ENCODE assay signal across 8 mouse cellular contexts in genomic region chr15:86113342-86113710, GRCm38 (mm10). TPM values are rescaled to one million over a fixed set of nuclear protein-coding genes. Genes with fewer than 3 reads are reported as not detected.
DNase-seq lines count a peak whose midpoint lies in the region; ATAC-seq and TF ChIP-seq lines count a peak whose summit lies in the region.

No protein-coding gene starts in this region.

- H3K4me3 ChIP-seq in heart, embryonic 13.5 days = no peak overlapping the region
- no peak overlapping the region for H3K4me3 ChIP-seq in forebrain, embryonic 11.5 days (ENCODE audit: low read depth, low read length)
- H3K4me3 ChIP-seq in liver, embryonic 14.5 days (ENCODE audit: insufficient read depth in 1 of 2, low read depth in 2 of 2, low read length in 2 of 2) = no peak overlapping the region

- H3K36me3 ChIP-seq in heart, embryonic 13.5 days = peaks cover under 1% of the 10 kb centered on the region; the same call in 1 of the 2 replicates
- H3K36me3 ChIP-seq in forebrain, embryonic 11.5 days (ENCODE audit: control insufficient read depth, insufficient read depth, low read length) = no peaks in the 10 kb centered on the region
- no peaks in the 10 kb centered on the region for H3K36me3 ChIP-seq in liver, embryonic 14.5 days (replicated peaks; ENCODE audit: control insufficient read depth, insufficient read depth, low read depth)

- no peak for DNase-seq in heart, postnatal 36 days
- peak; percentile 61 for DNase-seq in forebrain, embryonic 11.5 days (ENCODE audit: low spot score)
- no peak for DNase-seq in liver, embryonic 14.5 days (ENCODE audit: low read depth in 3 of 3, low spot score in 3 of 3)
- DNase-seq in left cerebral cortex, adult 9 months (ENCODE audit: low spot score in 2 of 2) = no peak
- no peak for DNase-seq in gastrocnemius, postnatal 10 days
- no peak for DNase-seq in left cerebral cortex, adult 18-20 months (ENCODE audit: low spot score in 2 of 2)

- H3K9ac ChIP-seq in heart, embryonic 13.5 days = peak overlapping the region; percentile 15
- no peak overlapping the region; the same call in 1 of the 2 replicates for H3K9ac ChIP-seq in forebrain, embryonic 11.5 days (ENCODE audit: low read length)
- no peak overlapping the region for H3K9ac ChIP-seq in liver, embryonic 14.5 days (replicated peaks)

- intact Hi-C loops in heart, postnatal 36 days (cut with DNase I) = no loop called here

- H3K27ac ChIP-seq in heart, embryonic 13.5 days (replicated peaks) = peak overlapping the region; percentile 75
- peak overlapping the region; percentile 57 for H3K27ac ChIP-seq in forebrain, embryonic 11.5 days (ENCODE audit: low read depth, low read length)
- peak overlapping the region; percentile 17; the same call in 1 of the 2 replicates for H3K27ac ChIP-seq in liver, embryonic 14.5 days

- H3K9me3 ChIP-seq in heart, embryonic 13.5 days = no peaks in the 10 kb centered on the region
- no peaks in the 10 kb centered on the region for H3K9me3 ChIP-seq in forebrain, embryonic 11.5 days (ENCODE audit: control insufficient read depth, low read length)
- H3K9me3 ChIP-seq in liver, embryonic 14.5 days (ENCODE audit: control insufficient read depth, low read length) = no peaks in the 10 kb centered on the region

- TF ChIP-seq EP300 in liver, embryonic 14.5 days (IDR thresholded peaks at IDR 0.05; ENCODE audit: low read depth) = no peak

- no peak for ATAC-seq in heart, embryonic 13.5 days (ENCODE audit: extremely low read depth, insufficient number of reproducible peaks, low FRiP score, low TSS enrichment)
- peak; percentile 57 for ATAC-seq in CD4-positive, CD25-positive, alpha-beta regulatory T cell, adult 4 months
- no peak for ATAC-seq in forebrain, embryonic 11.5 days (replicated peaks; ENCODE audit: low FRiP score)
- ATAC-seq in liver, embryonic 14.5 days (ENCODE audit: insufficient read depth) = 0 out of 2 replicates have a peak, but pooled peaks have one; percentile 13

- peak overlapping the region; percentile 39 for H3K4me2 ChIP-seq in heart, embryonic 13.5 days
- H3K4me2 ChIP-seq in forebrain, embryonic 11.5 days (ENCODE audit: low read depth, low read length, severe bottlenecking) = 0 out of 2 replicates have a peak overlapping the region, but pooled peaks have one; percentile 15
- H3K4me2 ChIP-seq in liver, embryonic 14.5 days (ENCODE audit: low read depth) = peak overlapping the region; percentile 2; the same call in 1 of the 2 replicates

- H3K27me3 ChIP-seq in heart, embryonic 13.5 days (replicated peaks) = no peaks in the 10 kb centered on the region
- no peaks in the 10 kb centered on the region for H3K27me3 ChIP-seq in forebrain, embryonic 11.5 days (ENCODE audit: control insufficient read depth, insufficient read depth, low read length)
- H3K27me3 ChIP-seq in liver, embryonic 14.5 days (ENCODE audit: control insufficient read depth, insufficient read depth, low read length) = no peaks in the 10 kb centered on the region

- TF ChIP-seq CTCF in liver, embryonic 14.5 days (IDR thresholded peaks at IDR 0.05; ENCODE audit: low read depth) = no peak

- 13% methylated on average over 9 of the region's 9 CpGs for WGBS in heart, embryonic 13.5 days
- under 1% methylated on average over 9 of the region's 9 CpGs for whole genome bisulfite sequencing in forebrain, embryonic 11.5 days
- 8% methylated on average over 9 of the region's 9 CpGs for WGBS in liver, embryonic 14.5 days (ENCODE audit: insufficient replicate concordance)

- peaks cover 91% of the 10 kb centered on the region for H3K4me1 ChIP-seq in heart, embryonic 13.5 days
- H3K4me1 ChIP-seq in forebrain, embryonic 11.5 days (replicated peaks; ENCODE audit: control insufficient read depth, insufficient read depth, low read length) = peaks cover 14% of the 10 kb centered on the region
- peaks cover 27 to 46% of the 10 kb centered on the region in 2 experiments for H3K4me1 ChIP-seq in liver, embryonic 14.5 days (replicated peaks; ENCODE audit: control insufficient read depth in 2 of 2, insufficient read depth in 2 of 2, low read length in 1 of 2)

RNA-seq across cellular contexts. Expression of gene Gramd4, which starts 55.8 kb away (rescaled TPM):
- polyA plus RNA-seq in heart, embryonic 13.5 days (2015; fragmentation: Nextera tagmentation; extraction: Ambion mirVana) = 11.9 and 12.2 TPM in 2 replicates
- 10 to 100 TPM; 29.6 to 35.3 TPM for total RNA-seq in heart, postnatal 36 days (2021)
- polyA plus RNA-seq in CD4-positive, CD25-positive, alpha-beta regulatory T cell, adult 4 months (2017; shearing (Covaris generic)) = 10 to 100 TPM; 25.3 to 25.7 TPM
- 15.5 and 16.6 TPM in 2 replicates for polyA plus RNA-seq in forebrain, embryonic 11.5 days (2014; fragmentation: Nextera tagmentation; extraction: Ambion mirVana)
- polyA plus RNA-seq in liver, embryonic 14.5 days (2012; rRNA removed) = 6.1 and 7.5 TPM in 2 replicates
- 2.5 and 4.0 TPM in 2 replicates for polyA plus RNA-seq in liver, embryonic 14.5 days (2014; fragmentation: Nextera tagmentation; extraction: Ambion mirVana)
- total RNA-seq in gastrocnemius, postnatal 10 days (2021) = 10 to 100 TPM; 11.4 to 11.5 TPM
- 10 to 100 TPM; 44.2 to 49.4 TPM for total RNA-seq in left cerebral cortex, adult 18-20 months (2021)

Comparison
In these comparisons a context has a peak if more than half of its experiments do, and no peak if none do; other contexts are left out.
1. ATAC-seq: peak in CD4-positive, CD25-positive, alpha-beta regulatory T cell, adult 4 months (single experiment) and liver, embryonic 14.5 days (single experiment); none in heart, embryonic 13.5 days (single experiment) and forebrain, embryonic 11.5 days (single experiment).
2. H3K27ac ChIP-seq: peak in every context shown above with its lines; median percentile 75 in heart, embryonic 13.5 days; 57 in forebrain, embryonic 11.5 days; 17 in liver, embryonic 14.5 days.
3. Peak in every context shown above with its lines, with median percentiles within 50 percentile points of each other: H3K4me2 ChIP-seq.